ENCODE assay signal across 8 mouse cellular contexts in genomic region chr19:24174896-24175295, GRCm38 (mm10). TPM values are rescaled to one million over a fixed set of nuclear protein-coding genes. Genes with fewer than 3 reads are reported as not detected.
DNase-seq lines count a peak whose midpoint lies in the region; ATAC-seq lines count a peak whose summit lies in the region.

No protein-coding gene starts in this region.

- intact Hi-C loops in heart, postnatal 14 days (cut with DNase I): no loop called here

- H3K27me3 ChIP-seq in limb, embryonic 12.5 days: no peaks in the 10 kb centered on the region
- no peaks in the 10 kb centered on the region for H3K27me3 ChIP-seq in midbrain, embryonic 15.5 days (replicated peaks)

- peak overlapping the region; percentile 71 for H3K4me2 ChIP-seq in limb, embryonic 12.5 days
- peak overlapping the region; percentile 81 for H3K4me2 ChIP-seq in midbrain, embryonic 15.5 days

- no peaks in the 10 kb centered on the region for H3K36me3 ChIP-seq in limb, embryonic 12.5 days
- no peaks in the 10 kb centered on the region for H3K36me3 ChIP-seq in midbrain, embryonic 15.5 days (replicated peaks)

- H3K4me3 ChIP-seq in limb, embryonic 12.5 days (replicated peaks): peak overlapping the region; percentile 77
- peak overlapping the region; percentile 48 for H3K4me3 ChIP-seq in midbrain, embryonic 15.5 days

- under 1% methylated on average over 13 of the region's 13 CpGs for WGBS in limb, embryonic 12.5 days
- WGBS in midbrain, embryonic 15.5 days: 11% methylated on average over 13 of the region's 13 CpGs

- peak overlapping the region; percentile 86; the same call in 1 of the 2 replicates for H3K9ac ChIP-seq in limb, embryonic 12.5 days (replicated peaks)
- peak overlapping the region; percentile 39; the same call in 1 of the 2 replicates for H3K9ac ChIP-seq in midbrain, embryonic 15.5 days

- H3K4me1 ChIP-seq in limb, embryonic 12.5 days (replicated peaks): peaks cover 20% of the 10 kb centered on the region
- peaks cover 18% of the 10 kb centered on the region for H3K4me1 ChIP-seq in midbrain, embryonic 15.5 days

- H3K27ac ChIP-seq in limb, embryonic 12.5 days: no peak overlapping the region
- no peak overlapping the region for H3K27ac ChIP-seq in midbrain, embryonic 15.5 days

- ATAC-seq in limb, embryonic 12.5 days (ENCODE audit: insufficient number of reproducible peaks, insufficient read depth, low FRiP score, low TSS enrichment, low read depth): no peak
- ATAC-seq in midbrain, embryonic 15.5 days (replicated peaks): no peak

- no peaks in the 10 kb centered on the region for H3K9me3 ChIP-seq in limb, embryonic 12.5 days
- H3K9me3 ChIP-seq in midbrain, embryonic 15.5 days: no peaks in the 10 kb centered on the region

- peak; percentile 65 for DNase-seq in urinary bladder, postnatal 14 days (ENCODE audit: low spot score)
- no peak for DNase-seq in urinary bladder, postnatal 25 days (ENCODE audit: low spot score)
- peak; percentile 49 for DNase-seq in embryo, embryonic 9.5 days (ENCODE audit: extremely low spot score)
- DNase-seq in heart, postnatal 14 days: peak; percentile 31
- DNase-seq in layer of hippocampus, postnatal 36 days: no peak
- DNase-seq in T-cell, adult 2 months (ENCODE audit: low spot score): no peak

RNA-seq across cellular contexts. Expression of gene Tjp2, which starts 49.9 kb away (rescaled TPM):
- total RNA-seq in heart, postnatal 14 days (2021): 10 to 100 TPM; 20.3 to 23.1 TPM
- 27.7 and 28.6 TPM in 2 replicates for polyA plus RNA-seq in limb, embryonic 12.5 days (2016; fragmentation: Nextera tagmentation; extraction: Ambion mirVana)
- 13.9 and 14.4 TPM in 2 replicates for polyA plus RNA-seq in midbrain, embryonic 15.5 days (2015; fragmentation: Nextera tagmentation; extraction: Ambion mirVana)
- total RNA-seq in layer of hippocampus, postnatal 36 days (2021): 10 to 100 TPM; 18.7 to 19.6 TPM

Comparison
In these comparisons a context has a peak if more than half of its experiments do, and no peak if none do; other contexts are left out.
1. DNase-seq: peak in urinary bladder, postnatal 14 days (single experiment), embryo, embryonic 9.5 days (single experiment) and heart, postnatal 14 days (2 of 2); none in urinary bladder, postnatal 25 days (single experiment), layer of hippocampus, postnatal 36 days (0 of 2) and T-cell, adult 2 months (single experiment).